Mouse (Mus musculus) mouse embryonic stem cell (cell line): Measurements from ENCODE around the gene Vps4b.

ENCODE experiments used
- in situ Hi-C, 2 experiments: fragments of 300-500 bp; cut with MboI; formaldehyde crosslinking; loops; 1 replicate in 1 of 2; 3 replicates in 1 of 2; pipeline ENCODE4 v1.14.3; 2019 to 2020; ENCODE audit warnings: low sequenced_read_pairs in 2 of 2, low pct_unique_long_range_greater_than_20kb in 1 of 2, mixed read lengths in 1 of 2; ENCODE audit not compliant: unreplicated experiment in 1 of 2

Gene Vps4b

DNA sequence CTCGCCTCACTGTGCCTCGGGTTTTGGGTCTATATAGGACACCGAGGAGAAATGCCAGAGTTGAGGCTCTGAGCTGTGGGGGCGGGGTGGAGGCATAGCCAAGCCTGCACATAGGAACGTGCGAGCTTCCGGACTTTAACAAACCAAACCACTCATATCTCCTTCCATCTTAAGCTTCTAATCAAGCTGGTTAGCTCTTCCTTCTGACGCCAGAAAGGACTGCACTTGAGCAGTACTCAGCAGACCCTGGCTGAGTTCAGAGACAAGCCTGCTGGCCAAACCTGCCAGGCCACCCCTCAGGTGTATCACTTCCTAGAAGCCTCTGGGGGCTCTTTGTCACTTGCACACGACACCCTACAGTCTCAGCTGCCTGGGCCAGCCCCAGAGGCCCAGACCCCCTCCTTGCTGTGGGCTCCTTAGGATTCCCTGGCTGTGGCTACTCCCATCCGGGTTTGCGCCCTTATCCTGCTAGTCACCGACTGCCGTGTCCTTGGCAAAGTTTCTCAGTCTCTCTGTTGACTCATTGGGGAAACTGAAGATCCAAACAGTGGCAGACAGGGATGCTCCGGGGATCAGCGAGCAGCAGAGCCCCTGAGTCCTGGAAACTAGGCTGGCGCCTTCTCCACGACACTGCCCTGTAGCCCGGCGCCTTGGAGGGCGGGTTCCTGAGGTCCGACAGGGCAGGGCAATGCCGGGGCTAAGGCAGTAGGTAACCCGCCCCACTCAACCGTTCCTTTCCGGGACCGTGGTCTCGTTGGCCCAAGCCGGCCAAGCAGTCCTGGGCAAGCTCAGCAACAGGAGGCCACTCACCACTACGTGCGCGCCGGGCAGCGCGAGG is 37.6 kb downstream of the Vps4b start:
- in situ Hi-C loops = no loop called here

DNA sequence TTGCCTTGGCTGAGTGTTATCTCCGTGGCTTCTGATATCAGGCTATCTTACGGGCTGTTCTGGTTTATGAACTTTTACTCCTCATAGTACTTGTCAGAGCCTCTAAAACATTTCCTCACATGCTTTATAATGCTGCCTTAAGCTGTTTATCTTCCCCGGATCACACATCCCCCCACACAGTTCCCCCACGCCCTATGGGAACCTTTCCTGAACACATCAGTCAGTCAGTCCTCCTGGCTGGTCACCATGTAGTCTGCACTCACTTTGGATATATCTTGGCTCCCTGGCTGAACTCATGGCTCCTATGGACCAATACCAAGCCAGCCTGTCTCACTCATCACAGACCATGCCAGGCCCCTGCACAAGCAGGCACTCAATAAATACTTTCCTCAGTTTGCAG is 39.9 kb downstream of the Vps4b start:
- in situ Hi-C loops = no loop called here

DNA sequence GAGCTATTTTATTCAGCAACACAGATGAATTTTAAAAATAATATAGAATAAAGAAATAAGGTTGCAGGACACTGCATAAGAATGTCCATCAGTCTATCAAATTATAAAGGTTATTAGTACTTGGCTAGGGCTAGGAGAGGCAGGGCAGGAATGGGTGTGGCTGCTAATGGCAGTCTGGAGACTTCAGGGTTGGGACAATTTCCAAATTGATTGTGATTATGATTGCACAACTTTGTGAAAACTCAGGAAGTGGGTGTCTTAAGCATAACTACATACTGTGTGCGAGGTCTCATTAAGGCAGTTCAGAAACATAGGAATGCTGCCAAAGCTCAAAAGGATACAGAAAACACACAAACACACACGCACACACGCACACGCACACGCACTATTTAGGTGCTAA is 44.5 kb downstream of the Vps4b start:
- in situ Hi-C loops = no loop called here

DNA sequence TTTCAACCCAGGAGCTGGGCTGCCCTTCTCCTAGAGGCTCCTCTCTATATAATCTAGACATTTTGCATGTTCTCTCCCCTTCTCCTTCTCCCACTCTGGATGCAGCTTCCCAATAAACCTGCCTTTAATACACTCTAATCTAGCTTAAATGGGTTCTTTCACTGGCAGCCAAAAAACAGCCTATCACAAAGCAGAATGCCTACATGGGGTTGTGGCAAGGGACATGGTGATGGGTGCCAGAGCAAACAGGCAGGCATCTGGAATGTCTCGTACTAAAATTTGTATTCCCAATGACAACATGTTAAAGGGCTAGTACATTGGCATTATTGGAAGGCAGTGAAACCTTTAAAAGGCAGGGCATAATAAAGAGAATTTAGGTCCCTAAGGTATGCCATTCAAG is 45.9 kb downstream of the Vps4b start:
- in situ Hi-C loops = no loop called here

DNA sequence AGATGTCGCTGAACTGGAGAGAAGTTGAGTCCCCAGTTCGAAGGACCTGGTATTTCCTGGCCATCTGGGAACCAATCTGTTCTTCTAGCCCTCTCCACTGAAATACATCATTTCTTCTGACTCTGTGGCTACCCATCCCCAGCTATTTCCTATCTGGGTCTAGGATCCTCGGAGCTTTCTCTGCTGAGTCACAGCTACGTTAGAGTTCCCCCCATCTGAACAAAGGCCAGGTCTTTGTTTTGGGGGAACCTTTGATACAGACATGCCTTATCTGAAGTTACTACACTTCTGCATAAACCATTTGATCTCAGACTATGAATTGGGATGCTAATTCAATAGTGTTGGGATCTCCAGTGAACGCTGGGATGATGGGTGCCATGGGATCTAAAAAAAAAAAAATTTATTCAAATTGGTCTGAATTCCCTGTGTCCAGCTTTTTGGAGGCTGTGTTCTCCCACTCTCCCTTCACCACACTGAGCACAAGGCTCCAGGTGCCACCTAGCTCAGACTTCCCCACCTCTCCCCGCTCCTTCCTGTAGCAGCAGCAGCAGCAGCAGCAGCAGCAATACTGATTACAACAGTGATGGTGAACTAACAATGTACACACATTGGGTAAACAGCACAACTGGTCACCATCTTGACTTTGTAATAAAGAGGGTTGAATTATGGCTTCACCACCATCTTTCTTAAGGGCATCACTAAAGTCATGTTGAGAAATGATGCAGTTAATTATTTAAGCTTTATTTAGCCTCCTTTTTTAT is 47.8 kb downstream of the Vps4b start:
- in situ Hi-C loops = no loop called here

DNA sequence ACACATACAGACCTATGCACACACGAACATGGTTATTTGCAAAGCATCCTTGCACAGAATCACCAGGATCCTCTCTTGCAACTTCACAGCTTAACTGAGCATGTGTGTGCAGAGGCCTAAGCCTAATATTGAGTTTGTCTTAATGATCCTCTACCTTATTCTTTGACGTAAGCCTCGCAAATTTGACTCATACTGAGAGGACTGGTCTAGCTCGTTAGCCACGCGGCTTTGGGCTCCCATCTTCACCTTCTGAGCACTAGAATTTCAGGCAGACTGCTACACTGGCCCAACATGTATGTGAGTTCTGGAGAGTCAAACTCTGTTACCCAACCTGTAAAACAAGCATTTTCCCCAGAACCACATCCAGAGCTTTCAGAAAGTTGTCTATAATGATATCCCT is 53.5 kb downstream of the Vps4b start:
- in situ Hi-C loops = no loop called here

DNA sequence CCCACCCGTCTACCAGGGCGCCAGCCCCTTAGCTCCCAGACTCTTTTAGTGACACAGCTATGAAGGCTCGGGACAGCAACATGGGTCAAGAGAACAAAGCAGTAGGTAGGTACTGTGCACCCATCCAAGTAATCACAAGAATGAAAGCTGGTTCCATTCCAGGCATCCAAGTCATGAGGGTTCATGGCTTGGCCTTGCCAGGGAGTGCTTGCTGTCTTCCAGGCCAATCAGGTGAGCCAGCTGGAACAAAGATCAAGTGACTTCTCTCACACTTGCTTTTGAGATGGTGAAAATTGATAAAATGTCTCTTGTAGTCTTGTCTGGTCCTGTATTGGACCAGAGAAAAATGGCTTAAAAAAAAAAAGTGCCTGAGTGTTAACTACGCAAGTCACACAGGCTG is 55.8 kb downstream of the Vps4b start:
- in situ Hi-C loops = no loop called here

DNA sequence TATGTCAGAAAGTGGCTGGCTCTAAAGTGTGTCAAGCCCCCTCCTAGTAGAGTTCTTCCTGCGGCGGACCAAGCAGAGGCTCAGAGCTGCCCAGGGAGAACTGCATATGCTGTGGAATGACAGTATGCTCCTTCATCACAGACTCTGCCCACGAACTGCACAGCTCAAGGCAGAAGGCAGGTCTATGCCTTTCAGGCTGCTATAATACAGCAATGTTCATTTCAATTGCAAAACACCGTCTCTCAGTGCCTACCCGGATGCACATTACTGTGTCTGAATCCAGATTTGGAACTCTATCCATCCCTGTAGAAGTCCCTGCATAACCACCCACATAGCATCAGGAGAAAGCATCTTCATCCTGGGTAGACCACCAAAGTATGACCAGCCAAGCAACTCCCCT is 56.7 kb downstream of the Vps4b start:
- in situ Hi-C loops = no loop called here

DNA sequence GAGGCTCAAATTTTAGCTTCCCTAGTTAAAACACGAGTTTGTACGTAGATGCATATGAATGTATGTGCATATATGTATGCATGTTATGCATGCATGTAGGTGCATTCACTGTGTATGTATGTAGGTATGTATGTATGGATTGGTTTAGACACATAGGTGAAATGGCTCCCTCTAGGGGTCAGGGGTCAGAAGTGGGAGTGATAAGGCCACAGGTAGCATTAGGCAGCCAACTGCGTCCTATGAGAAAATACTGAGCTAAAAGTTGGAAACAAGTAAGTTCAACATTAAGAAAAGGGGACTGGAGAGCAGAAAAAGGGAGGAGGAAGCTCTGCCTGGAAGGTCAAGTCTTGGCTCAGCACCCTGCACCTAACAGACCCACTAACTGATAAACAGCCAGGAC is 58.4 kb downstream of the Vps4b start:
- in situ Hi-C loops = no loop called here

DNA sequence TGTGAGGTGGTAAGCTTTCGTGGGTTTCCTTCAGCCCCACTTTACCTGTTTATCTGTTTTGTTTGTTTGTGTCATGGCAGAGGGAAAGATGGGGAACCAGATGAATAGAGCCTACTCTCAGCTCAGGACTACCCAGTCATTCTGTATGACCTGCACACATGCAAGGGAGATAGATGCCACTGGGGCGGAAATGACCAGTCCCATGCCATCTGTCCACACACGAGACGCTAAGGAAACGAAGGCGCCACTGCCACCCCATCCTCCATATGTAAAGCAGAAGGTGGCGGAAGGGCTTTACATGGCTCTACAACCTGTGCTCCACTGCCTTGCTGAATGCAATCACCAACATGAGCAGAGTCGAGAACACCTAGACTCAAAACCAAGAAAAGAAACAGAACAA is 60.3 kb downstream of the Vps4b start:
- in situ Hi-C loops = no loop called here

DNA sequence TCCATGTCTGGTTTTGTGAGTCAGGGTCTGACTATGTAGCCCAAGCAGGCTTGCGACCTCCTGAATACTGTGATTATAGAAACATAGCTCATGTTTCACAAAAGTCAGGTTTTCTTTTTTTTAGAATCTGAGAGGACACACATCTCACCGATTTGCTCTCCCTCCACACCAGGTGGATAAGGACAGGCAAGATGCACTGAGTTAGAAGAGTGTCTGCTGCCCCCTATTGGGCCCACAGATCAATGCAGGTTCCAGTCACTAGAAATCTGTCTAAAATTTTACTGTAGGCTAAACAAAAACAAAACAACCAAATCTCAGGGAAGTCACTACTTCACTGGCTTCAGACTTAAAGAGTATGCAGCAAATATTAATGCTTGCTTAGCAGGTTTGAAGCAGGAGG is 60.9 kb downstream of the Vps4b start:
- in situ Hi-C loops = no loop called here

DNA sequence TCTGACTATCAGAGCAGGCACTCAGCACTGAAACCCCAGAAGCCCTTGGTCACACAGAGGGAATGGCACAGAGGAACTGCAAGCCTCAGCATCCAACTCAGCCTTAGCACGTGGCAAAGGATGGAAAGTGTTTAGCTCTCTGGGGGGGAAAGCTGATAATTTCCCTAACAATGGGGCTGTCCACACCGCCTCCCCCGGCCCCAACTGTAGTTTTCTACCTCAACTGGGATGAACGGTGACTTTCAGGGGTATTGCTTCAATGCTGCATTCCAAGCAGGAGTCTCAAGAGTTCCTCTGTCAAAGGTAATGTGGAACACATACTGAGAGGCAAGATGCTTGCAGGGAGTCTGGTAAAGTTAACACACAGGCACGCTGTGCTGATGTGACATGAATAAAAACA is 74.5 kb downstream of the Vps4b start:
- in situ Hi-C loops = loop anchor here (10.0 to 25.0 kb wide), 2 partner anchors 177 to 185 kb away; no protein-coding TSS in a partner anchor

DNA sequence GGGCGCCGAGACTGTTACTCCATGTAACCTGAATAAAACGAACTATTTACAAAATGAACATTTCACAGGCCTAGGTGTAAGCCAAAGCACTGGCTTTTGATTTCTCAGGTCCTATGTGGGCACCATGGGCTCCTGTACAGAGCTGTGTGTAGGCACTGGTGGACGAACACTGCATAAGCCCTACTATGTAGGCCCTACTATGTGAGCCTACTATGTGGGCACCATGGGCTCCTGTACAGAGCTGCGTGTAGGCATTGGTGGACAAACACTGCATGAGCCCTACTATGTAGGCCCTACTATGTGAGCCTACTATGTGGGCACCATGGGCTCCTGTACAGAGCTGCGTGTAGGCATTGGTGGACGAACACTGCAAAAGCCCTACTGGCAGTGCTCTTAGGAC is 78.8 kb downstream of the Vps4b start:
- in situ Hi-C loops = loop anchor here in 1 of 2 experiments (25.0 kb wide), 1 partner anchor 180 kb away; no protein-coding TSS in a partner anchor

DNA sequence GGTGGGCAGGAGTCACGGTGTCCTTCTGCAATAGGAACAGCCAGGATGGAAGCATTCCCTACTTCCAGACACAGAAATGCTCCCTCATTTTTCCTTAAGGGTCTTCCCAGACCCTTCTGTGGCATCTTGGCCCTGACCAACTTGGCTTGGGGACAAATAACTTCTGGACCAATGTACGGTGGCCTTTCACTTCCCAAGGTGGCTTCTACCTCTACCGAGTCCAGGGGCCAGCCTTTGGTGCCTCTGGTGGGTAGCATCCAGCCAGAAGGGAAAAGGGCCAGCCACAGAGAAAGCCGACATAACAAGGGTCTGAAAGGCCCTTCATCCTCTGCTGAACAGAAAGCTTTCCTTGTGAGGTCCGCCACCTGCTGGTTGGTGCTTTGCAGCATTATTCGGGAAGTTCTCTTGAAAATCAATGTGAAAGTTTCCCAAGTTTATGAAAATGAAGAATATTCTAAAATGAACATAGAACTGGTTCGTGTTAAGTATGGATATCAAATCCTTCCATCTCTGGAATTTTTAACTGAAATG is 79.4 kb downstream of the Vps4b start:
- in situ Hi-C loops = loop anchor here in 1 of 2 experiments (25.0 kb wide), 1 partner anchor 180 kb away; no protein-coding TSS in a partner anchor

DNA sequence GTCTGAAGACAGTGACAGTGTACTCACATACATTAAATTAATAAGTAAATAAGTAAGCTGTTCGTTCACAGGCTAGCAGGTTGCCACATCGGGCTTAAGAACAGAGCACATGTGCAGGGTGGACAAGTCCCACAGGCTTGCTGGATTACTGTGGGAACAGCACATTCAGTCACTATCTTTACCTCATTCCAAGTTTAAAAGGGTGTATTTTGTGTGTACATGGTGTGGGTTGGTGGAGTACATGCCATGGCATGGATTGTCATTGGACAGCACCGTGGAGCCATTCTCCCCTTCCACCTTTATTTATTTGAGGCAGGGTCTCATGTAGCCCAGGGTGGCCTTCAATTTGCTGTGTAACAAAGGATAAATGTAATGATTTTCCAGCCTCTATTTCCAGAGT is 80.4 kb downstream of the Vps4b start:
- in situ Hi-C loops = loop anchor here in 1 of 2 experiments (25.0 kb wide), 1 partner anchor 179 kb away; no protein-coding TSS in a partner anchor

DNA sequence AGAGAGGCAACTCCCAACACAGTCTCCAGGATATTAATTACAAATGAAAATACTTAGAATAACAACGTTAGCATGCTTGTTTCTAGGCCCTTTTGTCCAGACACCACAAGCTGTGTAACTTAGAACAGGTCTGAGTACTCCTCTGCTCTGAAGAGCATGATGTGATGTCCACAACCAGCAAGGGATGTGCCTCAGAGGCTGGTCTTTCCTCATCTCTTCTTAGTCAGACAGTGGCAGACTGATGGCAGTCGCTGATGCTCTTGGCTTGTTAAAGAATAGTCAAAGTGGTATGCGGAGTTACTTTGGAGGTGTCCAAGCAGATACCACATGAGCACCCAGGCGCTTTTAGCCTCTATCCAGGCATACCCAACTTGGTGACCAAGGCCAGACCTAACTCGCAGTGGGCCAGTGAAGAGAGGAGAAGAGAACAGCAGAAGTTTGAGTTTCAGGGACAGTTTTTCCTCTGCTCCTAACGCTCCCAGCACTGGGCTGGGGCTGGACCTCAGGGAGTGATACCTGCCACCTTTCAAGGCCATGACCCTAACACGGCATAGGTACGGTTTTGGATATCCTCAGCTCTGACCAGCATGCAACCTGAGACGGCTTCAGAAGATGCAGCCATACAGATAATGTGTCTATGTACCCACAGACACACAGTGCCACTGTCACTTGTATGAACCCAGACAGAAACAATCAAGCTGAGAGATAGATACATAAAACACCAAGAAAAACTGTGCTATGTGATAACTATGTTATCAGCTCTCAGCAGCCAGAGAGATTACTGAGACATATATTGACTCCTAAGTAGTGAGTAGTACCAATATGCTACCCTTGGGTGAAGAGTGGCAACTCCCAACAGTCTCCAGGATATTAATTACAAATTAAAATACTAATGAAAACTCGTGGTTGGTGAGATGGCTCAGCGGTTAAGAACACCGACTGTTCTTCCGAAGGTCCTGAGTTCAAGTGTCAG is 81.1 kb downstream of the Vps4b start:
- in situ Hi-C loops = loop anchor here in 1 of 2 experiments (25.0 kb wide), 1 partner anchor 178 kb away; no protein-coding TSS in a partner anchor

DNA sequence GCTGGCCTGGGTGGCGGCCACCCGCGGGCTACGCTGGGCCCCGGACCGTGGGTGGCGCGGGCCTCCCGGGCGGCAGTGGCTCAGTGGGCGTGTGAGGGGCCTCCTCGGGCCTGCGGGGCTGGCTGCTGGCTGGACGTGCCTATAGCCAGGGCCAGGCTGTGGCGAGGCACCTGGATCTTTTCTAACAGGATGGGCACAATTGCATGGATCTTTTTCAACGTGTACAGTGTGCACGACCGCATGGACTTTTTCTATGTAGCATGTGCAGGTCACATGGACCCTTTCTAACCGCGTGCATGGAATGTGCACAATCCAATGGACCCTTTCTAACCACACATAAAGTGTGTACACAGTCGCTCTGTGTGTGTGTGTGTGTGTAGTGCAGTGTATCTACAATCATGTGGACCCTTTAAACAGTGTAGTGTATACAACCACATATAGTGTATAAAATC is 82.0 kb downstream of the Vps4b start:
- in situ Hi-C loops = loop anchor here in 1 of 2 experiments (25.0 kb wide), 1 partner anchor 177 kb away; no protein-coding TSS in a partner anchor
